Mouse (Mus musculus): ENCODE measurements around the gene Fam81a. TPM values are rescaled to one million over a fixed set of nuclear protein-coding genes. Genes with fewer than 3 reads are reported as not detected.

The Fam81a gene
- polyA plus RNA-seq, 2 experiments from 2014 or later = 1.3 to 1.5 TPM

DNA sequence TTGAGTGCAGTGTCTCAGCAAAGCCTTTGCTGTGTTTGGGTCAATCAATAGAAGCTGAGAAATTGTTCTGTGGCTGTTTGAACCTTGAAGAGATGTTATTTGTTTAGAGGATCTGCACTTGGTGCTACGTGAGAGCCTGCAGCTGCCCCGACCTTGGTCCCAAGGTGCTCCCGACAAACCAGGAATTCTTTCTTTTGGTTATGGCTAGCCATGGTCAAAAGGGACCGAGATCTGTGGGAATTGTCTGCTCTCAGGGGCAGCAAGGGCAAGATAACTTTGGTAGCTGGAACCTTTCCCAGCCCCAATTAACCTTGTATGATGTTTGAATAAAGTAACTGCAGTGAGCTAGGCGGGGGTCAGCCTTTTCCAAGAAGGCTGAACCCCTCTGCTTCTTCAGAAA, 34.2 kb downstream of the Fam81a start:
- no peak for ATAC-seq

DNA sequence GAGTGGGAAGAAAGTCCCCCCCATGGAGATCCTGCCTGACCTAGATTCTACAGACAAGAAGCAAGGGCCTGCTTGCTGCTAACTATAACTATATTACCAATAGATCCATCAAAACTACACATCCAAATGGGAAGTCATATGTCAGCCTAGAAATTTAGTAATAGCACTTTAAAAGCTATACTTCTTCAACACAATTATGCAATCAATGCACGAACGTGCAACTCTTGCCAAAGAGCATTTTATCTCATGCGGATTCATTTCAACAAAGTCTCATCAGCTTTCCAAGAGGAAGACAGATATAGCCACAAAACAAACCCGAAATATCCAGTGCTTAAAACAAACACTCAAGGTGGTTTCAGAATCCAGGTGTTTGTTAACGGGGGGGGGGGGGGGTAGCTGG, 36.8 kb downstream of the Fam81a start:
- no peak for ATAC-seq

DNA sequence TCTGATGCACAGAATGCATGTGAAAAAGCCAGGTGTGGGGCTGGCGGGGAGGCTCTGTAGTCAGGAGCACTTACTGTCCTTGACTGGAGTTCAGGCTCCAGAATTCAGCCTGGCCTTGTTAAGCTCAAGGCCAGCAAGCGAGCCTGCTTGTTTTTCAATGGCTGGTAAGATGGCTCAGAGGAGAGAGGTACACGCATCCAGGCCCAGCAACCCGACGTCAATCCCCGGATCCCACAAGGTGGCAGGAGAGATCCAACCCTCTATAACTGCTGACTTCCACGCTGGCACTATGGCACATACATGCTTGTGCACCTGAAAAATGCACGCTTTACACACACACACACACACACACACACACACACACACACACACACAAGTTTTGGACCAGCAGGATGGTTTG, 39.3 kb downstream of the Fam81a start:
- no peak for ATAC-seq

- ATAC-seq = no peak
Measured at GRCm38 (mm10) chr9:70097542-70097941, 44.8 kb downstream of the Fam81a start.

- ATAC-seq = peak; percentile 58
Measured at GRCm38 (mm10) chr9:70095016-70095415, 47.3 kb downstream of the Fam81a start.

GRCm38 (mm10) chr9:70090541-70090940, 51.8 kb downstream of the Fam81a start:
- no peak for ATAC-seq

DNA sequence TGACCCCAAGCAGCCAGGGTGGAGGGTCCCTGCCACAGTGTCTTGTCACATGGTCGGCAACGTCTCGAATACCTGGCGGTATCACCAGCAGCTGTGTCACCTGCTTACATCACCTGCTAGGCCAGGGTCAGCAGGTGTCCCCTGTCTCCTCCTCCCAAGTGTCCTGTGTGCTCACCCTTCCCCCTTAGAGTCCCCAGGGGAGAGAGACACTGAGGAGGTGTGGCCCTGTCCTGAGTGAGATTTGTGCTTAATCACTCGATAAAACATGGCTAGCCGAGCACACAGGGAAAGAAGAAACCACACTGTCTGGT, 53.6 kb downstream of the Fam81a start:
- ATAC-seq = no peak

DNA sequence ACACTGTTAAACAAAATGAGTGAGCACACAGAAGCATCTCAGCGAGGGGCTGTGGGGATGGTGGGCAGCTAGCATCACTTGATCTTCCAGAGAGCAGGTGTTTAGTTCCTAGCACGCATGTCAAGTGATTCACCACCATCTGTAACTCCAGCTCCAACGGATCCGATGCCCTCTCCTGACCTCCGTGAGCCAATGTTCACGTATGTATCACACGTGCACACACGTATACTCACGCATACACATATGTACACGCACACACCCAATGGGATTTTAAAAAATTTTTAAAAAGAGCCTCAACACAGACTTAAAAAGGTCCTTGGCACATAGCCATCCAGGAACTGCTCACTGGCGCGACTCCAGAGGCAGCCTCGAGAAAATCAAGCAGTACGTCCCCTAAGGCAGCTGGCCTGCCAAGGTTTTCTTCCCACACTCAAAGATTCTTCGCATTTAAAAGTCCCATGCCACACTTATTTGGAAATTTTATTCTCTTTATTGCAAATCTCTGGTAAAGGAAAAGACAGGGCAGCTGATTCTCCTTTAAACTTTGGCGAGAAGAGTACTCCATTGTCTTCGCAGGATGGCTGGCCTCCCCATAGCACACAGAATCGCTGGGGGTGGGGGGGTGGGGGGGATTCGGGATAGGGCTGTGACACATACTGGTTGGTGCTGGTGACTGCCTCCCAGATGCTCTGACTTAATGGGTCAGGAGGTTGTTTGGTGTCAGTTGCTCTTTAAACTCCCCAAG, 54.1 kb downstream of the Fam81a start:
- no peak for ATAC-seq

- no peak for ATAC-seq
Measured at GRCm38 (mm10) chr9:70087379-70087778, 55.0 kb downstream of the Fam81a start.

GRCm38 (mm10) chr9:70086091-70086490, 56.3 kb downstream of the Fam81a start:
- no peak for ATAC-seq

GRCm38 (mm10) chr9:70084107-70084506, 58.3 kb downstream of the Fam81a start:
- ATAC-seq = no peak

GRCm38 (mm10) chr9:70082357-70083204, 59.8 kb downstream of the Fam81a start:
- ATAC-seq = no peak

- no peak for ATAC-seq
Measured at GRCm38 (mm10) chr9:70081767-70082166, 60.6 kb downstream of the Fam81a start.

DNA sequence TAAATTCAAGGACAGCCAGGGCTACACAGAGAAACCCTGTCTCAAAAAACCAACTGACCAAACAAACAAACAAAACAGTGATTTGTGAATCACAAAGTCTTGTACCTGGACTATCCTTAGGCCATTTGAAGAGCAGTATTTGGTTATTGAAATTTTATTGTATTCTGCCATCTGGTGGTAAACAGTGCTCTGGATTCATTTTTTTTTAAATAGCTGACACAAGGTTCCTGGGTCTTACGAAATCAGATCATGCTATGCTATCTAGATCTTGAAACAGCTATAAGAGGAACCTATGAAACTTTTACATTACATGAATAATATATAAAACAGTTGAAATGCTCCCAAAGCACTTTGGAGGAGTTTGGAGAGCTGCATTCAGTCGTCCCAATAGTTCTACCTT, 61.4 kb downstream of the Fam81a start:
- peak; percentile 60 for ATAC-seq

DNA sequence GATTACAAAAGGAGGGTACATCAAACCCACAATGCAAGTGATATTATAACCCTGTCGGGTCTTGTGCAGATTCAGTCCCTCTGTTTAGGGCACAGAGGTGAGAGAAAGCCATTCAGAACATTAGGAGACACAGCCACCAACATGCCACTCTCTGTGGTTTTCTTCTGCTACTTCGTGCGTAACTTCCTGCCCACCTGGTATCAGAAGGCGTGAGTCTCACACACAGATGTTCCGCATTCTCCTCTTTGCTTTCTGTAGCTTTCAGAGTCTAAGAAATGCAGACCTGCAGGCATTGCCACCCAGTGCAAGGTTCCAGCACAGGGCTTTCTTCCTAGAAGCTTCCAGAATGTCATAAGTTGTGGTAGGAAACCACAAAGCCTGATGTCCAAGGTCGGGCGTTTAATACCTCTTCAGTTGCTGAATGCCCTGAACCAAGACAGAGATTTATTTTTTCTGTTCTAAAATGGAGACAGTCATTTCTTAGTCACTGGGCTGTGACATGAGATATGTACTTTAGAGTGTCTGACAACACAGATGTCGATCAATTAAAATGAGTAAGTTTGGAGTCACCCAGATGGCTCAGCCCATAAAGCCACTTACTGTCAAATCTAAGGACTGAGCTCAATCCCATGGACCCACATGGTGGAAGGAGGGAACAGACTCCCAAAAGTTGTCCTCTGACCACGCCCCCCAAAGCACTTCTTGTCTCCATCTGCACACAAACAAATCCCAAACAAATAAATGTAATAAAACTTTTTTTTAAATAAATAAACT, 62.1 kb downstream of the Fam81a start:
- ATAC-seq = peak; percentile 94

DNA sequence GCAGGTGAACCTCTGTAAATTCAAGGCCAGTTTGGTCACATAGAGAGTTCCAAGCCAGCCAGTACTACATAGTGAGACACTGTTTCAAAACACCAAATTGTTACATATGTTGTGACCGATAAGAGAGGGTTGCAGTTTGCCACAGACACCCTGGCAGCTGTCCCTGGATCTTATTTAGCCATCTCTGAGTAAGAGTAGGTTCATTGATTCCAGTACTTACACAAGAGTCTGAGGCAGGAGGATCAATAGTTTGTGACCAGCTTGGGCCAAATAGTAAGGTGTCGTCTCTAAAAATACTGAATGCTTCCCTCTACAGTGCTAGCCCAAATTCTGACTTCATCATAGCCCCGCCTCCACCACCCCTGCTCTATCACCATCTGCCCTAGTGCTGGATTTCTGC, 64.3 kb downstream of the Fam81a start:
- no peak for ATAC-seq

GRCm38 (mm10) chr9:70077170-70077569, 65.2 kb downstream of the Fam81a start:
- ATAC-seq = no peak

DNA sequence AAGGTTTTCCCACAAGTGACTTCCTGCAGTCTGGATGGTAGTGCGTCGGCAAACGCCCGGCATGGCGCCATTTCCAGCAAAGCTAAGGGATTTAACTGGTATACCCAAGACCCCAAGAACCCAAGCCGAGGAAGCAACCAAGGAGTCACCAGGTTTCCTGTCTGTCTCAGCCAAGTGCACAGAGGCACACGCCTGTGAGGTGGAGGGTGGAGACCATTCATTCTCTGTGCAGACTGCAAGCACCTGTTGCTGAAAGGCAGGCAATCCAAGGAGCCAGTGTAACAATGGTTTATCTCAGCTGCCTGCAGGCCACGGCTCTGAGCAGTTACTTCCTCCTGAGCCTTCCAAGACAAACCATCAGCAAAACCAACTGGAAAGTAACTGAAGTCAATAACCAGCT, 70.0 kb downstream of the Fam81a start:
- ATAC-seq = no peak

DNA sequence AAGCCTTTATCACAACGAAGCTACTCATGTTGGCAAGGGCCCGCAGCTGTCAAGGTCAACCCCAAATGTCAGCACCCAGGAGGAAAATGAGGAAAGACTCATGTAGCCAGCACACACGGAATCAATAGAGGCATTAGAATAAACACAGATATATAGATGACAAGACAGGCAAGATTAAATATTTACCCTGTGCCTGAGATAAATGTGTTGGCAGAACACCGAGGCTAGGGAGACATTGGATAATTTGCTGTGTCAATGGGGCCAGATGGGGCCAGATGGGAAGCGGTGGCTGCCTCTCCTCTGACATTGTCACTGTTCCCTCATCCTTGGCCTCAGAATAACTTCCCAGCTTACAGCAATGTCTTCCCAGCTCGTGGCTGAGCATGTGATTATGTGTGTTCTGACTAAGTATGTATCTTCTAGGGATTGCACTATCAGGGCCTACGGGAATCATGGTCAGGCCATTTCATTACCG, 72.4 kb downstream of the Fam81a start:
- no peak for ATAC-seq

- ATAC-seq = no peak
Measured at GRCm38 (mm10) chr9:70067497-70067896, 74.9 kb downstream of the Fam81a start.

DNA sequence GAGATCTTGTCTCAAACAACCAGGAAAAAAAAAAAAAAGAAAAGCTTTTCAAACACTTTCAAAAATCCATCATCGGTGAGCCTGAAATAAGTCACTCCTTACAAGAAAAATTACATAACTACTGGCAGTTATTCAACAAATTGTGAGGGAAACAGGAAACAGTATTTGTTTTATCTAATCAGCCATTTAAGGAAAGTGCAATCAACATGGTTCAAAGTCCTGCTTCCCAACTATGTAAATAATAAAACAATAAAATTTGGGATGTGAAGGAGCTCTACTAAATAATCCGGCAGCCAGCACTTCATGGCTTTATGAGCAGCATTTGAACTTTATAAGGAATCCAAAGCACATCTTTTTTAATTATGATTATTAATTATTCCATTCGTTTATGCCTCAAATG, 80.3 kb downstream of the Fam81a start:
- no peak for ATAC-seq

GRCm38 (mm10) chr9:70053411-70053810, 88.9 kb downstream of the Fam81a start:
- no peak for ATAC-seq

DNA sequence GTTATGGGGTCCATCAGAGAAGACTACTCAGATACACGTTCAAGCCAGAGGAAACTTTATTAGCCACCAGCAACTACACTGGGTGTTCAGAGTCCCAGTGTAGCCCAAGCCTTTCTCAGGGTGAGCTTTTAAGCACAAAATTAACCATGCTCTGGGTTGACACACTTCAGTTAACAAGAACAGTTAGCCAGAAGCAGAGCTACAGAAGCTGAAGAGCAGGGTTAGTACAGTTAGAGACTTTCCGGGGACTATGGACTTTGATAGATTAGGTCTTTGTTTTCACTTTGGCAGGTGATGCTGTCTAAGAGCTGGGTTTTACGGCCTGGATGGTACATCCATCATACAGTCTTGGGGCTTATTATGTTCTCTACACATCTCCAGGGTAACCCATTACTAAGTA, 89.6 kb downstream of the Fam81a start:
- no peak for ATAC-seq

All from CD4-positive, CD25-positive, alpha-beta regulatory T cell, adult 4 months (primary cell).